ENCODE assay signal across 8 mouse cellular contexts in the genomic region with DNA sequence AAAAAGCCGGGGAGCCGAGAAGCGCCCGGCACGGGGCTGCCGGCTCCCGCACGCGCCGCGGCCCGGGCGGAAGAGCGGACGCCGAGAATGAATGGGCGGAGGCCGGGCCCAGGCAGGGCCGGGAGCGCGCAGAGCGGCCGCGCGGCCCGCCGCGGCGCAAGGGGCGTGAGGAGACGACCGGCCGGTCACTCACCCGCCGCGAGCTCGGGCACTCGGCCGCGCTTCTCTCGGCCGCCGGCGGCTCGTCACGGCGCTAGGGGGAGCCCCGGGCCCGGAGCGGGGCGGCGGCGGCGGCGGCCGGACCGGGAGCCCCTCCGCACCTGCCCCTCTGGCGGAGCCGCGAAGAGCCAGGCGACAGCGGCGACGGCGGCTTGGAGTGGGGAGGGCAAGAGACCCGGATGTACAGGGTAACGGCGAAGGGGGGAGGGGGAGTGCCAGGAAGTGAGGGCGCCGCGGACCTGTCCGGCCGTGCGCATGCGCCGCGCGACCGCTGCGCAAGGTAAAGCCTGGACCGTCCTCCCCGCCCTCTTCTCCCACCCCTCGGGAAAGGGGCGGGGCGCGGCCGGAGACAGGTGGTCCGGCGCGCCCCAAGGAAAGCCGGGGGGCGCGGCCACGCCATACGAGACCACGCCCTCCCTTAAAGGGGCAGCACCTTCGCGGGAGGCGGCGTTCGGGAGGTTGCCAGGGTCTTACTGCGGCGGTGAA.
DNase-seq lines count a peak whose midpoint lies in the region; ATAC-seq lines count a peak whose summit lies in the region.

No protein-coding gene starts in this region.

- DNase-seq in adipocyte (ENCODE audit: low spot score): peak; percentile 89
- DNase-seq in embryo, embryonic 10 days (ENCODE audit: low spot score): peak; percentile 97
- DNase-seq in gastrocnemius, postnatal 14 days: peak; percentile 93
- peak; percentile 86 to 98 for DNase-seq in left cerebral cortex, postnatal 10 days (ENCODE audit: extremely low spot score in 1 of 2, low spot score in 2 of 2)
- peak; percentile 93 for DNase-seq in right cerebral cortex, postnatal 25 days
- peak; percentile 91 to 94 for DNase-seq in urinary bladder, postnatal 4 days (ENCODE audit: low spot score in 2 of 2)

- intact Hi-C loops in gastrocnemius, postnatal 14 days (cut with DNase I; ENCODE audit: low total_unique reads): no loop called here
- intact Hi-C loops in left cerebral cortex, postnatal 10 days (cut with DNase I): loop anchor here (5.0 kb wide), 2 partner anchors 64 to 109 kb away; a partner anchor contains a TSS

- ATAC-seq in inflammation-experienced regulatory T-cells, adult 6 months: peak; percentile 78
- peak; percentile 89 for ATAC-seq in megakaryocyte-erythroid progenitor cell, adult 5-6 weeks (replicated peaks; ENCODE audit: low FRiP score, low TSS enrichment, poor library complexity, severe bottlenecking)

Comparison
In these comparisons a context has a peak if more than half of its experiments do, and no peak if none do; other contexts are left out.
1. Peak in every context shown above with its lines: DNase-seq and ATAC-seq.